Mouse (Mus musculus) gastrocnemius, adult 2 months (tissue): ENCODE data around the gene Gm13090. TPM values are rescaled to one million over a fixed set of nuclear protein-coding genes. Genes with fewer than 3 reads are reported as not detected.

Experiments used
- DNase-seq: peaks from one replicate; pipeline ENCODE4 v3.0.0; 2022
- H3K27ac ChIP-seq: fragments of 200-600 bp; 2 replicates; pipeline ENCODE4 v1.8.1; 2022; ENCODE audit warnings: mild to moderate bottlenecking
- H3K4me3 ChIP-seq: fragments of 200-600 bp; 2 replicates; pipeline ENCODE4 v1.8.1; 2022; ENCODE audit warnings: mild to moderate bottlenecking, moderate library complexity
- CTCF ChIP-seq: fragments of 200-600 bp; IDR thresholded peaks from 2 replicates; pipeline ENCODE4 v1.8.1; 2022; ENCODE audit warnings: antibody characterized with exemption, mild to moderate bottlenecking, moderate library complexity
- intact Hi-C: fragments of 180-260 bp; cut with DNase I; formaldehyde crosslinking; loops from one replicate; pipeline ENCODE4 v1.15.1; 2025
- total RNA-seq, 2 experiments: library from RNA; stranded (reverse); gene quantifications; 2 replicates each; pipeline ENCODE4 v1.2.3; 2021

The Gm13090 gene
- total RNA-seq, 2 experiments from 2014 or later: not detected

DNA sequence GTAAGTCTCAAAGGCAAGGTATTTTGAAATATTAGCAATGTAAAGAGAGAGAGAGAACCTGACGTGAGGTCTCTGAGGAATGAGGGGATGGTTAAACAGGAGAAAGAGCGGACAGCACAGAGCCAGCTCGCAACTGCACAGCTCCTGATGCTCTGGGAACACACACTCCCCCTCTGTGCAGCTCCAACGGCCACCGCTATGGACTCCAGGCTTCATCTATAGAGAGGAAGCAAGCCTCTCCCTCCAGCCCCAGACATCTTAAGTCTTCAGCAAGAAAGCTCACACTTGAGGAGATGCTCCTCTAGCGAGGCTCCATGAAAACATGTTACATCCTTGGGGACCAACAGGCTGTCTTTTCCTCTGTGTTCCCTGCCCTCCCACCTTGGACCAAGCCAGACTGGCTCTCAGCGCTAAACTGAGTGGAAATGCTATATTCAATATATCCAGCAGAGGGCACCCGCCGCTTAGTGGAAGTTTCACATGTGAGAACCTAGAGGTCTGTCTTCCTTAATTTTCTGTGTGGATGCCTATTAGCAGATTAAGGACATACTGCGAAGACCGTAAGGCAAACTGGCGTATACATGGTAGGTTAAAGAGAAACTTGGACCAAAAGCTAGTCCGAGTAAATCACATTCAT lies 16.1 kb upstream of the Gm13090 start:
- TF ChIP-seq CTCF: peak; percentile 91
- Histone ChIP-seq H3K27ac (no peak overlapping the region), H3K4me3 (no peak overlapping the region)
- intact Hi-C loops: loop anchor here (1.0 kb wide), 1 partner anchor 68 kb away; no protein-coding TSS in a partner anchor
- DNase-seq: peak; percentile 72

DNA sequence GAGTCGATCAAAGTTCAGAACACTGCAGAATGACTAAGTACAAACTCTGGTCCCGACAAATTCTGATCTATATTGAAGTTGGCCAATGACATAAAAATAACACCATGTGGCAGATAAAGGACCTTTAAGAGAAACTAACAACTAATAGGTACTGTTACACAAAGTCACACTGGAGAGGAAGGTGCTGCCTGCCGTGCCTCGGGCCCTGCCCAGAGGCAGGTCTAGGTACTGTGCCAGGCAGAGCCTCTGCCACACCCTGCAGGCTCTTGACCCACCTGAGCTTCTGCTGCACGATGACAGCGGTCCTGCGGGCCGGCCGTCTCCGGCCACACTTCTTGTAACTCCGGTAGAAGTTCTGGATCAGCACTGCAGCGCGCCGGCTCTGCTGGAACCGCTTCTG lies 14.6 kb upstream of the Gm13090 start:
- DNase-seq: no peak
- TF ChIP-seq CTCF: no peak
- Histone ChIP-seq H3K27ac (no peak overlapping the region), H3K4me3 (no peak overlapping the region)
- intact Hi-C loops: no loop called here

DNA sequence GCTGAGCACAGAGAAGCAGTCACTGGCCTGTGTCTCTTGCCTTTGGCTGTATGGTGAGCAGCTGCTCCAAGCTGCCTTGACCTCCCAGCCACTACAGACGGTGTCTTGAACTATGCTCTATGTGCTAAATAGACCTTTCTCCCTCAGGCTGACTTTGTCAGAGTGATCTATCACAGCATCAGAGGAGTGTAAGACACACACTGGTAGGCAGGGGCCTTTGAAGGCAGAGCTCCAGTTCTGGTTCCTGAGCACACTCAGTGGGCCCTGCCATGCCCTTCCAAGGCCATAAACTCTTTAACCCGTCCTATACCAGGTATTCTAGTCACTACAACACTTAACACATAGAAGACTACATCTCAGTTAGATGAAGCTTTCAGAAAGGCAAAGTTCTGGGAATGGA lies 8.0 kb upstream of the Gm13090 start:
- TF ChIP-seq CTCF: no peak
- H3K27ac ChIP-seq: no peak overlapping the region
- intact Hi-C loops: no loop called here
- H3K4me3 ChIP-seq: no peak overlapping the region
- no peak for DNase-seq

DNA sequence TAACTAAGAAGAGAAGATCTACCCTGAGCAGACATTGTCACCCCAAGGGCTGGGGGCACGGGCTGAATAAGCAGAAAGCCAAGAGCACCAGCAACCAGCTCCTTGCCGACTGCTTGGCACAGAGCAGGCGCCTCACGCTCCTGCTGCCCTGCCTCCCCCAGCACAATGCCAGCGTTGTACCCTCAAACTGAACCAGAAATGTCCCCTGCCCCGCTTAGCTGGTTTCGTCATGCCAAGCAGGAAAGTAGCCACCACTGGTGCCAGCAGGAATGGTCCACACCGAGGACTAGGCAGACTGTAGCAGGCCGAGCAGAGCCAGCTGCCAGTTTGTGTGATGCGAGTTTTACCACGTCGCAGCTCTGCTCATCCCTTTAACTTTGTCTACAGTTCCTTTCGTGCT lies 7.4 kb upstream of the Gm13090 start:
- no peak for DNase-seq
- no peak overlapping the region for H3K27ac ChIP-seq

DNA sequence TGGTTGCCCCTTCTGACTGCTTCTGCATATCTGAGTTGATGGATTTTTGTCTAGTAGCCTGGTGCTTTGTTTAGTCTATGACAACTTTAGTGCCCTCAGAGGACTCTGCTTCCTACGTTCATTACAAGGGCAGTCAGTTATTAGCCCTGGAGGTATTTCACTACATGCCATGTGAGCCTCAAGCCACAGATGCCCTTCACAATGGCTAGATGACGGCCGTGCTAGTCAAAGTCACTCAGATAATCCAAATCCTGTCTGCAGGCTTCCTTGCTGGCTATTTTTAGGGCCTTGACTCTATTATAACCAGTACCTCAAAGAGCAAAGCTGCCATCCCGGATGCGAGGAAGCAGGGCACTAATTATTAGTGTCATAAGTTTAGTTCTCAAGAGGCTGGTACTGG lies 6.3 kb upstream of the Gm13090 start:
- no peak for DNase-seq
- peak overlapping the region; percentile 28; the same call in 1 of the 2 replicates for H3K27ac ChIP-seq
- intact Hi-C loops: no loop called here
- no peak overlapping the region for H3K4me3 ChIP-seq
- no peak for TF ChIP-seq CTCF

More for the DNA sequence above, 7.4 kb upstream of the Gm13090 start:
- H3K4me3 ChIP-seq: no peak overlapping the region
- intact Hi-C loops: no loop called here
- TF ChIP-seq CTCF: no peak

DNA sequence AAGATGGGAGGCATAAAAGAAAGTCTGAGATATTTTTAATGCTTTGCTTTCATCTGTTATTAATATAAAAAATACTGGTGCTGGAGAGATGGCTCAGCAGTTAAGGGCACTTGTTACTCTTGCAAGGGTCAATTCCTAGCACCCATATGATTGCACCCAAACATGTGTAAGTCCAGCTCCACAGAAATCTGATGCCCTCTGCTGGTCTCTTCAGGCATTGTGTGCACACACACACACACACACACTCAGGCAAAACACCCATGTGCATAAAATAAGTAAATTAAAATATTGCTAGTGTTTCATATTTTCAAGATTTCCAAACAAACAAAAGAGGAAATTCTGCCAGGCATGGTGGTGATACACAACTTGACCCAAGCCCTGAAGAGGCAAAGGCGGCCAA lies 2.0 kb upstream of the Gm13090 start:
- no peak for TF ChIP-seq CTCF
- Histone ChIP-seq H3K4me3 (no peak overlapping the region), H3K27ac (no peak overlapping the region)
- intact Hi-C loops: no loop called here
- DNase-seq: no peak

DNA sequence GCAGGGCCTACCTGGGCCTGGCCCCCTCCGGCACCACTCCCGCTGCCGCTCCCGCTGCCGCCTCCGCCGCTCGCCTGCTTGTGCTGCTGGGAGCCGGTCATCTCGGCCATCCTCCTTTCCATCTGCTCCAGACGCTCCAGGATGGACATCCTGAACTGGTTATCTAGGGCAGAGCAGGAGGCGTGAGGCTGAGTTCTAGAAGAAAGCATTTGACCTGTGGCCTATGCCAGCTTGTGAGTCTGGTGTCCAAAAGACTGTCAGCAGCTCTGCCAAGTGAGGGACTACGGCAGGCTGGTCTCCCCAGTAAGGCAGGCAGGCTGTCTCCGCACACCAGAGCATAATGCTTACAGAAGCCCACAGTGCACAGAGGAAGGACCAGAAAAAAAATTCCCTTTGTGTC lies 551 bp upstream of the Gm13090 start:
- intact Hi-C loops: no loop called here
- Histone ChIP-seq H3K27ac (no peak overlapping the region), H3K4me3 (no peak overlapping the region)
- DNase-seq: peak; percentile 39
- no peak for TF ChIP-seq CTCF

DNA sequence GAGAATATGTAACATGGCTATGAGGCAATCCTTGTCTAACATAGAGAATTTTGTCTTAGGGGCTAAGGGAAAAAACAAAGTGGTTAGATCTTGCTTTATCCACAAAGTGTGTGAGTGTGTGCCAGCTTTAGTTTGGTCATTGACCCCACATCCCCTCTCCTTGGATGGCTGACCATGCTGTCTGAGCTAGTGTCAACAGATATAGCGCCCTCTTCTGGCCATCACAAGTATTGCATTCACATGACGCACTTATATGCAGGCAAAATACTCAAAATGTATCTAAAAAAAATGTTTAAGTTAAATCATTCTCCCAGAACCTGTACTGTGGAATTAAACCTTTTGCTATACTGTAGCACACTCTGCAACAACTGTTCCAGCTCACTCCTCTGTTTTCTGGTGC lies 5.8 kb downstream of the Gm13090 start:
- intact Hi-C loops: no loop called here

DNA sequence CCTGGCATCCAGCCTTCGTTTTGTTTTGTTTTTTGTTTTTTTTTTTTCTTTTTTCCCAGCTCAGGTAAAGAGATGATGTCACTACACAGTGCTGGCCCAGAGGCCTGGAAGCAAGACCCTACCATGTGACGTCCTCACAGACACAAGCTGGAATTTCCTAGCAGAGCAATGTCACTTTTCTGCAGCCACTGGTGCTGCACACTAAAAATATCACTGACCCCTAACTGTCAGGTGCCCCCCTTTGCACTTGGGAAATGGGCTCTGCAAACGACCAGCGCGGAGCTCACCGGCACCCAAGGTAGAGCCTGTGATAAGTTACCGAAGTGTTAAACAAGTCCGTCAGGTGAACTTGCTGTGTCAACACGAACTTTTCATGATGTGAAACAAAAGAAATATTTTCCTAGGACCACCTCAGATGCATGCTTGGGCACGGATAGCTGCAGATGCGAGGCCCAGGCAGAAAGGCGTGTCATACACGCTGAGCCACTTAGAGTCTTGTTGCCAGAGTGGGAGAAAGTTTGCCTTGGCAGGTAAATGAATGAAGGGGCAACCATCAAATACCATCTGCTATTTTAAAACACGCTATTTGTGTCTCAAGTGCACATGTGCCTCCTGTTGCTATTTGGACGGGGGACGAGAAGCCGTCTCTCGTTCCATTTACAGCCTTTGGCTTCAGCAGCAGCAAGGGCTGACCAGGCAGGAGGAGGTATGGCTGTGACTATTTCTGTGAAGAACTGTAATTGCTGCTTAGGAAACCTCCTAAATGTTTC lies 7.1 kb downstream of the Gm13090 start:
- peak overlapping the region; percentile 92 for H3K27ac ChIP-seq
- H3K4me3 ChIP-seq: peak overlapping the region; percentile 61
- intact Hi-C loops: no loop called here
- peak; percentile 72 for DNase-seq
- TF ChIP-seq CTCF: no peak

More for the DNA sequence above, 5.8 kb downstream of the Gm13090 start:
- DNase-seq: no peak
- Histone ChIP-seq H3K27ac (peak overlapping the region; percentile 92), H3K4me3 (no peak overlapping the region)
- TF ChIP-seq CTCF: peak; percentile 75

DNA sequence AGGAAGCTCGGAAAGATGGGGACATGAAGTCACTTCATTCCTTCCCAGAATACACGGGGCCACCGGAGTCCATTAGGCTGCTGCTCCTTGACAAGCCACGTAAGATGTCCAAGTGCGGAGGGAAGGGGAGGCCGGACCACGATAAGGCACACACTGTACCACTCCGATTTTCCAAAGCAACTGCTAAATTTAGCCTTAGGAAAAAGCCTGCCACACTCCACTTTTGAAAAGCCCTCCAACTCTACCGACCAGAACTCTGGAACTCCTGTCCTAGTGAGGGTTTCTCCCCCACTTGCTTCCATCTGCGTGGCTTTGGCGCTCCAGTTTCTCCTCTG lies 7.7 kb downstream of the Gm13090 start:
- intact Hi-C loops: no loop called here
- Histone ChIP-seq H3K4me3 (peak overlapping the region; percentile 61), H3K27ac (peak overlapping the region; percentile 92)
- DNase-seq: no peak
- no peak for TF ChIP-seq CTCF

DNA sequence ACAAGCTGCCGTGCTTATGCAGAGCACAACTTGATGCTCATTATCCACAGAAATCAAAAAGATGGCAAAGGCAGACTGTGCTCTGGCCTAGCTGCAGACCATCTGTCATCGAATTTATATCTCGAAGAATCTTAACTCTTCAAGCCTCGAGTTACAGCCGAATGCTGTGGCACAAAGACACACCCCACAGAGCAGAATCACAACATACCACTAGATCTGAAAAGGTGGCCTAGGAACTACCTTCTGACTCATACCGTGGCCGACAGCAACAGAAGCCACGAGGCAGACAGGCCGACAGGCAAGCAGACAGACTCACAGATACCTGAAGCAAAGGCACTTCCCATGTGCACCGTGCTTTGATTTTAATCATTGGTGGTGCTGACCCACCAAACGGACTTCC lies 14.3 kb downstream of the Gm13090 start:
- intact Hi-C loops: no loop called here
- DNase-seq: no peak
- Histone ChIP-seq H3K4me3 (no peak overlapping the region), H3K27ac (no peak overlapping the region)
- no peak for TF ChIP-seq CTCF

DNA sequence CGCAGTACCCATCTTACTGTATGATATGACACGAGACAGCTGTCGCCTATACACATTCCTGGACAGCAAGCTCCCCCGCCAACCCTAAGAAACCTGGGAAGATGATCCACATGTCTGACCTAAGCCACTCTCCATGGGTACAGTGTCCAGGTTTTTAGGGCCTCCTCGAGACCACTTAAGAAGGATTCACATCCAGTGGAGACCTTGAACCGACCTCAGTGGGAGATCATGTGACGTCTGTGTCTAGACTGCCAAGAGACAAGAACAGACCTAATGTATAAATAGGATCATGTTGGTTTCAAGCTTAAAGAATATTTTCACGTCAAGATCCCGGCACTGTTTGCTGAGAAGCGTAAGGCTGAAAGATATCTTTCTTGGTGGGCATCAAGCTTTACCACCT lies 14.8 kb downstream of the Gm13090 start:
- Histone ChIP-seq H3K4me3 (no peak overlapping the region), H3K27ac (no peak overlapping the region)
- TF ChIP-seq CTCF: no peak
- no peak for DNase-seq
- intact Hi-C loops: no loop called here

DNA sequence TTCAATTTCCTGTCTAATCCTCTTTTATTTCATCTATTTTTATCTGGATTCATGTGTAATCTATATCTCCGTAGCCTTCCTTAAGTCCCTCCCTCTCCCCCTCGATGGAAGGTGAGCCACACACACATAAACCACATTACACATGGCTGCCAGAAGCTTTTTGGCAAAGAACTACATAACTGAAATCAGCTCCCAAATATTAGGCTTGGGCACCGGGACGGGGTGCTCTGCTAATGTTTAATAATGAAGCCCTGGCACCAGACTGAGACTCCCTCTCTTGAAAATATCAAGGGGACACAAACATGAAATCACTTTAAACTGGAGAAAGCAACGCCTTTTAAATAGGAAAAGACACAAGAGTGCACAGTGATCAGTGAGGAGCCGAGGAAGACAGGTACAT lies 16.5 kb downstream of the Gm13090 start:
- no peak for DNase-seq
- H3K27ac ChIP-seq: peak overlapping the region; percentile 43; the same call in 1 of the 2 replicates
- intact Hi-C loops: loop anchor here (2.0 kb wide), 1 partner anchor 23 kb away; no protein-coding TSS in a partner anchor

More for the DNA sequence above, 16.5 kb downstream of the Gm13090 start:
- TF ChIP-seq CTCF: no peak
- H3K4me3 ChIP-seq: peak overlapping the region; percentile 44
